Mouse (Mus musculus) CD4-positive naive resting alpha-beta T cell, adult 57 days (primary cell): Measurements from ENCODE around the gene Akap14. TPM values are rescaled to one million over a fixed set of nuclear protein-coding genes. Genes with fewer than 3 reads are reported as not detected.

Source experiments
- total RNA-seq: library from RNA; stranded (reverse); gene quantifications from one replicate; pipeline ENCODE4 v1.2.4, GENCODE M21; 2023

Gene Akap14
- total RNA-seq = not detected

GRCm38 (mm10) chrX:37168742-37169141, at the start of gene Akap14:
Gene Akap14 (minus strand): TSS chrX:37168842.

GRCm38 (mm10) chrX:37210941-37211340, 42.3 kb upstream of the Akap14 start, which contains the start of gene Gm9:
Gene Gm9 (minus strand): TSS chrX:37211041.

GRCm38 (mm10) chrX:37191105-37191743, 22.6 kb upstream of the Akap14 start, which contains the start of the genes Ndufa1 and Rnf113a1:
Gene Ndufa1 (minus strand): TSS chrX:37191163.
Gene Rnf113a1 (plus strand): TSS chrX:37191245.

GRCm38 (mm10) chrX:37126671-37127358, 41.8 kb downstream of the Akap14 start, which contains the start of gene Nkap:
Gene Nkap (plus strand): TSS chrX:37126795.

GRCm38 (mm10) chrX:37110193-37110880, 58.3 kb downstream of the Akap14 start, which contains the start of gene Upf3b:
Gene Upf3b (minus strand): TSS chrX:37110322.

Other genes starting within 250 kb of the Akap14 start
- 151 TPM for gene Sept6, start 177.0 kb downstream of the Akap14 start, total RNA-seq
- not detected for gene Sowahd, start 120.0 kb downstream of the Akap14 start, total RNA-seq
- 1,478 TPM for gene Rpl39, start 83.4 kb downstream of the Akap14 start, total RNA-seq
- 27.4 TPM for gene Upf3b, start 58.5 kb downstream of the Akap14 start, total RNA-seq
- 16.9 TPM for gene Nkap, start 42.0 kb downstream of the Akap14 start, total RNA-seq
- gene Ndufa1, start 22.3 kb upstream of the Akap14 start, total RNA-seq = 87.6 TPM
- gene Rnf113a1, start 22.4 kb upstream of the Akap14 start, total RNA-seq = 3.2 TPM
- not detected for gene Gm9, start 42.2 kb upstream of the Akap14 start, total RNA-seq
- gene Rhox1, start 53.4 kb upstream of the Akap14 start, total RNA-seq = not detected
- gene Rhox2a, start 76.1 kb upstream of the Akap14 start, total RNA-seq = not detected
- gene Rhox3a, start 81.1 kb upstream of the Akap14 start, total RNA-seq = not detected
- gene Rhox4a, start 96.5 kb upstream of the Akap14 start, total RNA-seq = not detected
- gene Rhox3a2, start 211.2 kb upstream of the Akap14 start, total RNA-seq = not detected
- gene Rhox4a2, start 222.0 kb upstream of the Akap14 start, total RNA-seq = not detected
- not detected for gene Rhox2b, start 243.2 kb upstream of the Akap14 start, total RNA-seq